Mouse (Mus musculus): Measurements from ENCODE around the gene Cyp2c54.
"Not testable (repeated sequence)": the region's sequence is repeated elsewhere in the genome, so short reads cannot be mapped to it uniquely, and the experiment has no call there.

Gene Cyp2c54

DNA sequence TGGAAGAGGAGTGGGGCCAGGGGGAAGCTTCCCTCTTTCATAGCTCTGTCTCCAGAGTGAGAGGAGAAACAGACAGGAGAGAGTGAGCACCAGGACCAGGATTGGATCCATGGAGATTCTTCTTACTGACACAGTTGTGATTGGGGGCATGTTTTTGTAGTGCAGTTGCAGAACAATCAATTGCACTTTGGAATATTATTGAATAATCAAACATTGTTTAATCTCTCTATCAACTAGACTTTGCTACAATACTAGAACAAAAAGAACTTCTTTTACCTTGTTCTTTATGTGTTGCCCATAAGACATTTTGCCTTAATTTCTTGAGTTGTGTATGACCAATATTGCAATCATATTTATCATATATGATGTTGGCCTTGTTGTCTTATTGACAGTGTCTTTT is at the start of gene Cyp2c54:
Gene Cyp2c54 (minus strand): TSS at position 127 of the 400 bp plus-strand sequence.
- no peak for DNase-seq (ENCODE audit: low spot score in 2 of 2)

DNA sequence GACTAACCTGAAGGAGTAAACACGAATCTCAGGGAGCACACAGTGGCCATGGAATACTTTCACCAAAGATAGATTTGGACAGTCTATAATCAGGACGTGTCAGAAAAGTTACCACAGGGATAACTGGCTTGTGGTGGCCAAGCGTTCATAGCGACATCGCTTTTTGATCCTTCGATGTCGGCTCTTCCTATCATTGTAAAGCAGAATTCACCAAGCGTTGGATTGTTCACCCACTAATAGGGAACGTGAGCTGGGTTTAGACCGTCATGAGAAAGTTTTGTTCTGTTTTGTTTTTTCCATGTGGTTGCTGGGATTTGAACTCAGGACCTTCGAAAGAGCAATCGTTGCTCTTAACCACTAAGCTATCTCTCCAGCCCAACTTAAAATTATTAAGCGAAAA is 46.0 kb upstream of the Cyp2c54 start:
- not testable (repeated sequence) for DNase-seq (ENCODE audit: low spot score in 2 of 2)

DNA sequence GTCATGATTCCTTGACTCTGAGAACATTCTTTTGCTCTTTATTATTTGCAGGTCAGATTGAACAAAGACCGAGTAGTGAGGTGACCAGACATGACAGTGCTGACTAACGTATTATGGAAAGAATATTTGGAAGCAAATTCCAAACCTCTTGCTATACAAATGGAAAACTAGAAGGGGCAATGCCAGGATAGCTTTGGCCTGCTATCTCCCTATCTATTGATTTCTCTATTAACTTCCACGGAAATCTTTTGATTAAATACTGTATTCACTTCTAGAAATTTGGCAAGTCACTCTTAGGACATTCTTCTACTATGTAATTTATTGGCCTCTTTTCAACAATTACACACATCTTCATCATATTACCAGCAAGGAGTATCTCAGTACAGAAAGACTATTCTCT is 17.5 kb upstream of the Cyp2c54 start:
- no peak for DNase-seq (ENCODE audit: low spot score in 2 of 2)

DNA sequence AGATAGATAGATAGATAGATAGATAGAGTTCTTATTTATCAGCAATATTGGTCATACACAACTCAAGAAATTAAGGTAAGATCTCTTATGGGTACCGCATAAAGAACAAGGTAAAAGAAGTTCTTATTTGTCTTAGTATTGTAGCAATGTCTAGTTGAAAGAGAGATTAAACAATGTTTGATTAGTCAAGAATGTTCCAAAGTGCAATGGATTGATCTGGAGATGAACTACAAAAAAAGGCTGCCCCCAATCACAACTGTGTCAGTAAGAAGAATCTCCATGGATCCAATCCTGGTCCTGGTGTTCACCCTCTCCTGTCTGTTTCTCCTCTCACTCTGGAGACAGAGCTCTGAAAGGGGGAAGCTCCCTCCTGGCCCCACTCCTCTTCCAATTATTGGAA is 15.8 kb upstream of the Cyp2c54 start, which contains the start of gene Cyp2c50:
Gene Cyp2c50 (plus strand): TSS at position 268 of the 400 bp plus-strand sequence.
- DNase-seq (ENCODE audit: low spot score in 2 of 2), result not testable (repeated sequence)

DNA sequence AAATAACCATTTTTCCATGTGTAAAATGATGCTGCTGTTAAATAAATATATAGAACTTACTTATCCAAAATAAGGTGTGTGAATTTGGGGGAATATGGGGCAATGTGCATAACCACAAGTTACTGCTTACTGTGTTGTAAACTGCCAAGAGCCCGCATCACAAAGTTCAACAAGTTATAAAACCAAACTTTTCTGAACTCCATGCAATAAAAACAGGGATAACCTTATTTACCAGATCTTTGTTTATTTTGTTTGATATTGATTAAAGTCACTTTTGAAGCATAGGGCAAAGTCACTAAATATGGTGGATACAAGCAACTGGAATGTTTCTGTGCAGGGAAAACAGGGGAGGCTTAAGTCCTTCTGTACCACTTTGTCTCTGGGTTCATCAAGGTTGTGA is 14.8 kb upstream of the Cyp2c54 start:
- no peak for DNase-seq (ENCODE audit: low spot score in 2 of 2)

- not testable (repeated sequence) for DNase-seq (ENCODE audit: low spot score in 2 of 2)
Measured at GRCm38 (mm10) chr19:39992140-39992539, 81.5 kb downstream of the Cyp2c54 start, which contains the start of gene Cyp2c37. Gene Cyp2c37, plus strand, starts transcription at chr19:39992424.

GRCm38 (mm10) chr19:39989471-39989870 is 84.2 kb downstream of the Cyp2c54 start:
- DNase-seq (ENCODE audit: low spot score in 2 of 2), result no peak
